Mouse (Mus musculus): Measurements from ENCODE around the gene Eif4a2. TPM values are rescaled to one million over a fixed set of nuclear protein-coding genes. Genes with fewer than 3 reads are reported as not detected.

The Eif4a2 gene
- polyA plus RNA-seq, 1 experiment from 2014 or later: 170 TPM

DNA sequence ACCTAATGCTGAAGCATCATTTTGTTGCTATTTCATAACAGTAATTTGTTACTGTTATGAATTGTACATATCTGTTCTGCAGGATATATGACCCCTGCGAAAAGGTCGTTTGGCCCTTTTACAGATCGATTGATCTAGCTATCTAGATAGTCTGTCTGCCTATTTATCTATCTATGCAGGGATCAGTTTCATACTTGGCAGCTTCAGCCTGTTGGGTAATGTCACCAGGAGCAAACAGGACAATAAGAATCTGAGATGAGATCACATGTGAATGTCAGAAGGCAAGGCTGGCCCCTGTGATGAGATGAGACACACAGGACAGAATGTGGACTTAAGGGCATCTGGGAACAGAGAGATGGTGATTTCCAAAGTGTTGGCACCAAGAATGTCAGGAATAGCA is 23.1 kb downstream of the Eif4a2 start:
- no peak for DNase-seq (ENCODE audit: extremely low spot score, low spot score)
- Histone ChIP-seq H3K36me3 (replicated peaks) (peaks cover 6% of the 10 kb centered on the region; the same call in 1 of the 2 replicates), H3K9me3 (no peaks in the 10 kb centered on the region), H3K4me1 (peaks cover 20% of the 10 kb centered on the region), H3K27ac (no peak overlapping the region), H3K27me3 (ENCODE audit: poor library complexity, severe bottlenecking) (no peaks in the 10 kb centered on the region), H3K4me3 (no peak overlapping the region)
- 97% methylated on average over 3 of the region's 3 CpGs for WGBS

DNA sequence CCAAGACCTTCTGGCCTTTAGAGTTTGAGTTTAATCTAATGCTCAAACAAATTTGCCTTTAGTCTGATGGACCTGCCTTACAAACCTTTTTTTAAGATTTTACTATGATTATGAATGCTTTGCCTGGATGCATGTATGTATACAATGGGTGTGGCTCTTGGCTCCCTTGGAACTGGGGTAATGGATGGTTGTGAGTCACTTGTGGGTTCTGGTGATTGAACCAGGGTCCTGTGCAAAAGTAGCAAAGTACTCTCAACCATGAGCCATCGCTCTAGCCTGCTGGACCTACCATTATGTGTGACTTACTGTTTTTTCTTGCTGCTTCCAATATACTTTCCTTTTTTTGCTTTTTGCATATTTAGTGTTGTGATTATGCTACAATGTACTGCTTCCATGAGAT is 25.1 kb downstream of the Eif4a2 start:
- Histone ChIP-seq H3K4me1 (peaks cover 13% of the 10 kb centered on the region), H3K27me3 (ENCODE audit: poor library complexity, severe bottlenecking) (no peaks in the 10 kb centered on the region), H3K36me3 (replicated peaks) (no peaks in the 10 kb centered on the region), H3K9me3 (no peaks in the 10 kb centered on the region), H3K27ac (no peak overlapping the region), H3K4me3 (no peak overlapping the region)
- 94% methylated on average over 1 of the region's 1 CpGs for WGBS
- no peak for DNase-seq (ENCODE audit: extremely low spot score, low spot score)

DNA sequence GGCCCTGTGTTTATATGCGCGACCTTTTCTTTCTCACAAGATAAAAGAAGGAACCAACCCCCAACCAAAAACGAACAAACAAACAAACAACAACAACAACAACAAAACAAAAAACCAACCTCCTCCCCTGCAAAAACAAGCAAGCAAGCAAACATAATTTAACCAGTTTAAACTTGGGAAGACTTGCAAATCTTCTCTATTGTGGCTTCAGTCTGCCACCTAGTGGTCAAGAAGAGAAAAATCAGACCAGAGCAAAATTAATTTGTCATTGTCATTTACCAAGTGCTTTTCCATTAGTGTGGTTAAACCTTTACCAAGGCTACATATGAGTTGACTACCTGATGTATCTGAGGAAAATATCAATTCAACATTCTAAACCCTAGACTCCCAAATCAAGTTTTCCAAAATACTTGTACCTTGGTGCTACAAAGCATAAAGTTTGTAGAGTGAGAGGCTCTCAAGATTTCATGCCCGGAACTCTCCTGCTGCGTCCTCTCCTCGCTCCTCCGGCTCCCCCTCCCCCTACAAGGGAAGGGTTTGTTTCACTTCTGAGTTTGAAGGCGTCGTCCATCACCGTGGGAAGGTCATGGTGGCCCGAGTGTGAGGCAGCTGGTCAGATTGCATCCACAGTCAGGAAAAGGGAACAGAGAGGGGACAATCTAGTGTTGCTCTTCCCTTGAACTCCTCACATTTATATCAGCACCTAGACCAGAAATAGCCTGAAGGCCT is 28.3 kb downstream of the Eif4a2 start:
- Histone ChIP-seq H3K27me3 (ENCODE audit: poor library complexity, severe bottlenecking) (no peaks in the 10 kb centered on the region), H3K27ac (no peak overlapping the region), H3K9me3 (no peaks in the 10 kb centered on the region), H3K36me3 (replicated peaks) (no peaks in the 10 kb centered on the region), H3K4me1 (no peaks in the 10 kb centered on the region), H3K4me3 (no peak overlapping the region)
- WGBS: 28% methylated on average over 11 of the region's 11 CpGs
- no peak for DNase-seq (ENCODE audit: extremely low spot score, low spot score)

DNA sequence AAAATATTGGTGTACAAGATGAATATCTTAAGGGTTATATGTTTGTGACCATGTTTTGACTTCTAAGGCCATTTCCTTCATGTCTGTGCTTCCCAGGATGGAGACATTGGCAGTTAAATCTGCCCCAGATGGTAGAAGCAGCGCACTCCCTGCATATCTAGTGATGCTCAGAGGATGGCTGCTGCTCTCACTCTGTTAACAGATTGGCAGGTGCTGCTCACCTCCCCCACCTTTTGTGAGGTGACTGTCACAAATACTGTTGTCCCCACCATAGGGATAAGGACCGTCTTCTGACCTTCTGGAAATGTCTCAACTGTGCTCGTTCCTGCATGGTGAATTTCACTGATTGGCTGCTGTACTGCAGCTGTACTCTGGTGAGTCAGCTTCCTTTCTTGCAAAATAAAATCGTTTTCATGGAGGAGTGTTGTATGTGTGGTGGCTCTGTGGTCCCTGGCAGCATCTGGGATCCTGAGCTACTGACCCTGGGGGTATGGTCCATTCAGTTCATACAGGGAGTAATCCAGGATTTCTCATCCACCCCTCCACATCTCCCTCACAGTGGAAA is 29.2 kb downstream of the Eif4a2 start:
- Histone ChIP-seq H3K27me3 (ENCODE audit: poor library complexity, severe bottlenecking) (no peaks in the 10 kb centered on the region), H3K4me3 (no peak overlapping the region), H3K27ac (no peak overlapping the region), H3K4me1 (no peaks in the 10 kb centered on the region), H3K36me3 (replicated peaks) (no peaks in the 10 kb centered on the region), H3K9me3 (no peaks in the 10 kb centered on the region)
- no peak for DNase-seq (ENCODE audit: extremely low spot score, low spot score)
- 71% methylated on average over 4 of the region's 4 CpGs for WGBS

GRCm38 (mm10) chr16:23140911-23141310 is 33.7 kb downstream of the Eif4a2 start:
- no peak overlapping the region for H3K27ac ChIP-seq
- H3K4me1 ChIP-seq: no peaks in the 10 kb centered on the region
- no peaks in the 10 kb centered on the region for H3K9me3 ChIP-seq
- H3K27me3 ChIP-seq (ENCODE audit: poor library complexity, severe bottlenecking): no peaks in the 10 kb centered on the region
- no peaks in the 10 kb centered on the region for H3K36me3 ChIP-seq (replicated peaks)
- WGBS: 93% methylated on average over 3 of the region's 3 CpGs
- no peak for DNase-seq (ENCODE audit: extremely low spot score, low spot score)
- H3K4me3 ChIP-seq: no peak overlapping the region

DNA sequence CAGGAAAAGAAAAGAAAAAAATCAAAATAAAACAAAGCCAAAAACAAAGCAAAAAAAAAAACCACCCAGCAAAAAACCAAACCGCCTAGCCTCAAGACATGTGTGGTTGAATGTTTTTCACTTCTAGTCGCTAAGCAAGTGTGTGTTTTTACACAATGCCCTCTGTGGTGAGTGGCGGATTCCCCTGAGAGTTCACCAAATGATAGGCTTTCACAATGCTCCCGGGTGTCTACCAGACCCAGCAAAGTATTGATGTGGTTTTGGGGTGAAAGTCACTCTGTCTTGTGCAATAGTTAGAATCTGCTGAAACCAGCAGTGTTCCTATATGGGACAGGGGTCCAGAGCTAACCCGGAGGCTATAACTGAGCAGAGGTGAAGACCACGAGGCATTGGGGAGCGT is 37.1 kb downstream of the Eif4a2 start:
- no peaks in the 10 kb centered on the region for H3K36me3 ChIP-seq (replicated peaks)
- H3K4me3 ChIP-seq: no peak overlapping the region
- H3K27ac ChIP-seq: no peak overlapping the region
- H3K27me3 ChIP-seq (ENCODE audit: poor library complexity, severe bottlenecking): no peaks in the 10 kb centered on the region
- no peak for DNase-seq (ENCODE audit: extremely low spot score, low spot score)
- WGBS: 91% methylated on average over 7 of the region's 7 CpGs
- no peaks in the 10 kb centered on the region for H3K9me3 ChIP-seq
- no peaks in the 10 kb centered on the region for H3K4me1 ChIP-seq

GRCm38 (mm10) chr16:23145211-23145610 is 38.0 kb downstream of the Eif4a2 start:
- no peak overlapping the region for H3K4me3 ChIP-seq
- no peak overlapping the region for H3K27ac ChIP-seq
- H3K27me3 ChIP-seq (ENCODE audit: poor library complexity, severe bottlenecking): no peaks in the 10 kb centered on the region
- DNase-seq (ENCODE audit: extremely low spot score, low spot score): no peak
- no peaks in the 10 kb centered on the region for H3K36me3 ChIP-seq (replicated peaks)
- 84% methylated on average over 5 of the region's 5 CpGs for WGBS
- no peaks in the 10 kb centered on the region for H3K9me3 ChIP-seq
- H3K4me1 ChIP-seq: no peaks in the 10 kb centered on the region

GRCm38 (mm10) chr16:23146280-23146679 is 39.0 kb downstream of the Eif4a2 start, which contains the start of gene Adipoq:
TSS of gene Adipoq (plus strand) at chr16:23146536.
- Histone ChIP-seq H3K36me3 (replicated peaks) (no peaks in the 10 kb centered on the region), H3K9me3 (no peaks in the 10 kb centered on the region), H3K4me3 (no peak within 1 kb of the TSS), H3K4me1 (no peaks in the 10 kb centered on the region), H3K27me3 (ENCODE audit: poor library complexity, severe bottlenecking) (no peaks in the 10 kb centered on the region), H3K27ac (no peak within 1 kb of the TSS)
- WGBS: 94% methylated on average over 3 of the region's 3 CpGs
- DNase-seq (ENCODE audit: extremely low spot score, low spot score): no peak

- Histone ChIP-seq H3K36me3 (replicated peaks) (no peaks in the 10 kb centered on the region), H3K27me3 (ENCODE audit: poor library complexity, severe bottlenecking) (no peaks in the 10 kb centered on the region), H3K4me3 (no peak overlapping the region), H3K4me1 (no peaks in the 10 kb centered on the region), H3K27ac (no peak overlapping the region), H3K9me3 (no peaks in the 10 kb centered on the region)
- 85% methylated on average over 2 of the region's 2 CpGs for WGBS
- DNase-seq (ENCODE audit: extremely low spot score, low spot score): no peak
Observed at GRCm38 (mm10) chr16:23148936-23149335, 41.7 kb downstream of the Eif4a2 start.

DNA sequence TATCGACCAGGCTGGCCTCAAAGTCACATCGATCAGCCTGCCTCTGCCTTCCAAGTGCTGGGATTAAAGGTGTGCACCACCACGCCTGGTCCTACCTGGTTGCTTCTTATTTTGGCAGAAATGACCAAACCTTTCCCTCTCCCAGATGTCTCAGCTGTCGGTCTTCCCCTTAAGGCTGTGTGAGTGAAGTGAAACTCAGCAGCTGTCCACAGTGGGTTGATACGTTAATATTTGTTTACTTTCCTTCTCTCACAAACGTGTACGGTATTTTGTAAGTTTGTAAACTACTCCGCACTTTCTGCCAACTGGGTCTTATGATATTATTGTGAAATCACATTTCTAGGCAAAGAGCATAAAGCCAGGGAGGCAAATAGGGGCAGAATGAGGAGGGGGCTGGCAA is 42.2 kb downstream of the Eif4a2 start:
- H3K36me3 ChIP-seq (replicated peaks): no peaks in the 10 kb centered on the region
- H3K4me3 ChIP-seq: no peak overlapping the region
- no peaks in the 10 kb centered on the region for H3K27me3 ChIP-seq (ENCODE audit: poor library complexity, severe bottlenecking)
- H3K27ac ChIP-seq: no peak overlapping the region
- DNase-seq (ENCODE audit: extremely low spot score, low spot score): no peak
- no peaks in the 10 kb centered on the region for H3K9me3 ChIP-seq
- 89% methylated on average over 8 of the region's 8 CpGs for WGBS
- H3K4me1 ChIP-seq: no peaks in the 10 kb centered on the region

- Histone ChIP-seq H3K9me3 (no peaks in the 10 kb centered on the region), H3K4me1 (no peaks in the 10 kb centered on the region), H3K27ac (no peak overlapping the region), H3K36me3 (replicated peaks) (no peaks in the 10 kb centered on the region), H3K27me3 (ENCODE audit: poor library complexity, severe bottlenecking) (no peaks in the 10 kb centered on the region), H3K4me3 (no peak overlapping the region)
- no peak for DNase-seq (ENCODE audit: extremely low spot score, low spot score)
- WGBS: 36% methylated on average over 2 of the region's 2 CpGs
Observed at GRCm38 (mm10) chr16:23151423-23151822, 44.2 kb downstream of the Eif4a2 start.

DNA sequence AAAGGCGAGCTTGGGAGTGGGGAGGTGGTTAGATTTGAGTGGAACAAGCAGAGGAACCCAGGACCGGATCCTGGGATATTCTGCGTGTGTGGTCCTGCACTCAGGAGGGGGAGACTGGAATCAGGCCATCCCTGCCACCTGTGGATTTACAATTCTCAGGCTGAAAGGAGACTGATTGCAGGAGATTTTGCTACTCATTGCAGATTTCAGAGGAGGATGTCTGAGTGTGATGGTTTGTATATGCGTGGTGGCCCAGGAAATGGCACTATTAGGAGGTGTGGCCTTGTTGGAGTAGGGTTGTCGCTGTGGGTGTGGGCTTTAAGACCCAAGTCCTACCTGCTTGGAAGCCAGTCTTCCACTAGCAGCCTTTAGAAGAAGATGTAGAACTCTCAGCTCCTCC is 47.0 kb downstream of the Eif4a2 start:
- no peak for DNase-seq (ENCODE audit: extremely low spot score, low spot score)
- no peaks in the 10 kb centered on the region for H3K27me3 ChIP-seq (ENCODE audit: poor library complexity, severe bottlenecking)
- WGBS: 85% methylated on average over 5 of the region's 5 CpGs

DNA sequence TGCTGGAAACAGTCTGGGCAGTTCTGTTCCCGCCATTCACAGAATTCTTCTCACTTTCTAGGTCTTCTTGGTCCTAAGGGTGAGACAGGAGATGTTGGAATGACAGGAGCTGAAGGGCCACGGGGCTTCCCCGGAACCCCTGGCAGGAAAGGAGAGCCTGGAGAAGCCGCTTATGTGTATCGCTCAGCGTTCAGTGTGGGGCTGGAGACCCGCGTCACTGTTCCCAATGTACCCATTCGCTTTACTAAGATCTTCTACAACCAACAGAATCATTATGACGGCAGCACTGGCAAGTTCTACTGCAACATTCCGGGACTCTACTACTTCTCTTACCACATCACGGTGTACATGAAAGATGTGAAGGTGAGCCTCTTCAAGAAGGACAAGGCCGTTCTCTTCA is 49.8 kb downstream of the Eif4a2 start:
- no peak overlapping the region for H3K27ac ChIP-seq
- WGBS: 94% methylated on average over 13 of the region's 13 CpGs
- H3K36me3 ChIP-seq (replicated peaks): no peaks in the 10 kb centered on the region
- H3K9me3 ChIP-seq: no peaks in the 10 kb centered on the region
- no peaks in the 10 kb centered on the region for H3K27me3 ChIP-seq (ENCODE audit: poor library complexity, severe bottlenecking)
- H3K4me3 ChIP-seq: no peak overlapping the region
- H3K4me1 ChIP-seq: peaks cover 4% of the 10 kb centered on the region
- no peak for DNase-seq (ENCODE audit: extremely low spot score, low spot score)

More for the DNA sequence above, 47.0 kb downstream of the Eif4a2 start:
- no peak overlapping the region for H3K4me3 ChIP-seq
- H3K4me1 ChIP-seq: peaks cover 4% of the 10 kb centered on the region
- no peaks in the 10 kb centered on the region for H3K36me3 ChIP-seq (replicated peaks)
- H3K9me3 ChIP-seq: no peaks in the 10 kb centered on the region
- no peak overlapping the region for H3K27ac ChIP-seq
